Mouse (Mus musculus) right cerebral cortex, postnatal 25 days (tissue): ENCODE results near the gene Apobec3.
A peak's percentile ranks its signal among the peaks of the same experiment; 100 is the strongest.
"Not testable (repeated sequence)": the region's sequence is repeated elsewhere in the genome, so short reads cannot be mapped to it uniquely, and the experiment has no call there.

Experiments
- DNase-seq: peaks from one replicate; pipeline ENCODE4 v3.0.0; 2022

The Apobec3 gene

DNA sequence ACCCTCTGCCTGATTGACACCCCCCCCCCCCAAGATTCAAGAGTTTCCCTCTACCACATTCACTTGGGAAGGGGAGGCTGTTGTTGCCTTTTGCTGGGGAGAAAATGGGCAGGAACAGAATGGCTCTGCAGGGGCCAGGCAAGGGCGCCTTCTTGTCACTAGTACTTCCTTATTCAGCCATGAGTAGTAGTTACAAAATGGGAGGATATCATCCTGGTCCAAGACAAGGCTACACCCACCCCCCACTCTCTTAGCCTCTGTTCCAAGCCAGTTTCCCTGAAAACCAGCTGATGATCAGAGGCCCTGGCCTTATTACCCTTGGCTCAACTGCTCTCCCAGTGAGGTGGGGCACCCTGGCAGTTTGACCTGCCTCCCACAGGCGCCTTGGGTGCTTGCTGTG, 37.3 kb downstream of the Apobec3 start:
- no peak for DNase-seq

- DNase-seq, result no peak
Measured at GRCm38 (mm10) chr15:79929734-79930133, 38.3 kb downstream of the Apobec3 start.

DNA sequence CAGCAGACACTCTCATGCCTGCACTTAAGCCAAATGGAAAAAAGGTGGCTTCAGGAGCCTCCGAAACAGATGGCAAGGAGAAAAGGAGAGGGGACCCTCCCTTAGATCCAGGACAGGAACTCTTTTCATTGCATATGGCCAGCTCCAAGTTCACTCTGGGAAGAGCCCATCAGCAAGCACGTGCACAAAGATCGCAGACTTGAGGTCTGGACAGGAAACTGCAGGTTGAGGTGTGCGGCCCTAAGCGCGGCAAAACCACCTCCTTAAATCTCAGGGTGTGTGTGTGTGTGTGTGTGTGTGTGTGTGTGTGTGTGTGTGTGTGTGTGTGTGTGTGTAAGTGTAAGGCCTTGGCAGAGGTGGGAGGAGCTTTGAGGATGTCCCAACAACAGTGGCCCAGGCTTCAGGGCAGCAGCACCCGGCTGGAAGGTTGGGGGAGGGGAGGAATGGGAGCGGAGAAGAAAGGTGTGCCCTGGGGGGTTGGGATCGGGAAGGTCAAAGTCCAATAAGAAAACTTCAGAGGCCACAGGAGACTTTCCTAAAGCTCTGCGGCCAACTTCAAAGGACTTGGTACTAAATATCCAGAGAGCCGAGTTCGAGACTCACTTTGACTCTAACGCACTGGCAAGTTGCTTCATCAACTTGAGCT, 40.2 kb downstream of the Apobec3 start:
- DNase-seq, result no peak

GRCm38 (mm10) chr15:79932323-79932987, 41.0 kb downstream of the Apobec3 start:
- peak; percentile 91 for DNase-seq

GRCm38 (mm10) chr15:79933052-79933669, 41.7 kb downstream of the Apobec3 start:
- no peak for DNase-seq

DNA sequence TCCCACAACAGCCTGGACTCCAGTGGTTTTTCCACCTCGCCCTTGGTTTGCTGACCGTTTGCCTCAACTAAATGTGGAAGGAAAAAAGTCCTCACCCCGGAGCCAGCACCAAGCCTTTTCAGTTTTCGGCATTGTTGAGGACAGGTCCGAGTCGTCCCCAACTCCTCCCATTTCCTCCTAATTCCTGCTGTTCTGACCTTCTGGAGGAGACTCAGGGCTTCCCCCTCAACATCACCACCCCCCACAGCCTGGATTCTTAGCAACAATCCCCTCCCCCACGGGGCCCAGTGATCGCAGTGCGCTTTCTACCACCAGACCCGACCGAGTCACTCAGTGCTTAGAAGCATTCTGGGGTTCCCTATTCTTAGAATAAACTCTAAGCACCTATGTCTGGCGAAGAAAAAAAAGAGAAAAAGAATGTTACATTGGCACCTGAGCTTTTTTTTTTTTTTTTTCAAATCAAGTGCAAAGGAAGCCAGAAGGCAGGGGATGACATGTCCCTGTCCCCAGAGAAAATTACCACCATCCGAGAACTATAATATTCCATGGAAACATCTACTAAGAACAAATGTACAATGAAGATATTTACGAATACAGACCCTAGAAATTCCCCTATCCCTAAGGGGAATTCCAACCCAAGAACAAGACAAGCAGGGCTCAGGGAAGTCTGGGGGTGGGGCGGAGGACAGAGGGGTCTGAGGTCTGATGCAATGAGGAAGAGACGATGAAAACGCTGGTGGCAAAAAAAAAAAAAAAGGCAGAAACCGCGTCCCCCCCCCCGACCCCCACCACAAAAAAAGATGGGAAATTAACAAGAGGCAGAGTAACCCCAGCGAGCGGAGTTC, 42.4 kb downstream of the Apobec3 start:
- no peak for DNase-seq

- no peak for DNase-seq
Measured at GRCm38 (mm10) chr15:79934776-79935175, 43.3 kb downstream of the Apobec3 start.

- DNase-seq, result no peak
Measured at GRCm38 (mm10) chr15:79935654-79936373, 44.4 kb downstream of the Apobec3 start.

GRCm38 (mm10) chr15:79936374-79936751, 44.9 kb downstream of the Apobec3 start:
- no peak for DNase-seq

DNA sequence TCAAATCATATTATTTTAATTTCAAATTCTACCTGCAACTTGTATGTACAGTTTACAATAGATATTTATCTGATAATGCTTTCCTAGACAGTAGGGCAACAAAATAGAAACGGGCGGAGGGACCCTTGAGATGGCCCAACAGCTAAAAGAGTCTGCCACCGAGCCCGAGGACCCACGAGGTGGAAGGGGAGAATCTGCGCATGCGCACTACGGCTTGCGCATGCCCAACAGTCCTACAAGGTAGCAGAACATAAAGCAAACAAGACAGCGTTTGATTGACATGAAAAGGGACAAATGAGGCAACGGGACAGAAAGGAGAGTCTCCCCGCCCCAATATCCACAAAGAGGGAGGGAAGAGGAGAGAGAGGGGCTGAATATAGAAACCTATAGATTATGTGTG, 47.6 kb downstream of the Apobec3 start:
- DNase-seq, result no peak

GRCm38 (mm10) chr15:79939501-79939900, 48.0 kb downstream of the Apobec3 start:
- not testable (repeated sequence) for DNase-seq

DNA sequence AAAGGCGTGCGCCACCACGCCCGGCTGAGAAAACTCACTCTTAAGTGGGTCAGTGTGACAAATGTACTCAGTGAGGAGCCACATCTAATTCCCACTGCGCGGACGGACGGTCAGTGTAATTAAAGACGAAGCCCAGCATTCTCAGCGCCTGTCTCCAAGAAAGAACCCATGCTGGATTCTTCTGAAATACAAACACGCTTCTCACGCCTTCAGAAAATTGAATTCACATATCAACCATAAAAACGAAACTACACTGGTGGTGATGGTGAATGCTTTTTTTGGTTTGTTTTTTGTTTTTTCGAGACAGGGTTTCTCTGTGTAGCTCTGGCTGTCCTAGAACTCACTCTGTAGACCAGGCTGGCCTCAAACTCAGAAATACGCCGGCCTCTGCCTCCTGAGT, 48.5 kb downstream of the Apobec3 start:
- DNase-seq, result no peak

GRCm38 (mm10) chr15:79940932-79941331, 49.5 kb downstream of the Apobec3 start:
- no peak for DNase-seq

DNA sequence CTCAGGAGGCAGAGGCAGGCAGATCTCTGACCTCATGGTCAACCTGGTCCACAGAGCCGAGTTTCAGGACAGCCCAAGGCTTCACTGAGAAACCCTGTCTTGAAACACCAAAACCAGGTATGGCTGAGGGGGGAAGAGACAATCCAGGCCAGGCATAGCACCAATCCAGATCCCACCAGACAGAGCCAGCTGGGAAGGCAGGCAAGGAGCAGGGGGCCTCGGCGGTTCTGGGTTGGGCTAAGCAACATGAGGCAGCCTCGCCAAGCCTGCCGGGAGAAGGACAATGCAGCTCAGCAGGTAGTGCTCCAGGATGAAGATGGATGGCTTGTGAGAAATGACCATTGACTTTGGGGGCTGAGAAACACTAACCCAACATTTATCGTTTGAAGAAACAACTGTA, 51.1 kb downstream of the Apobec3 start:
- no peak for DNase-seq

DNA sequence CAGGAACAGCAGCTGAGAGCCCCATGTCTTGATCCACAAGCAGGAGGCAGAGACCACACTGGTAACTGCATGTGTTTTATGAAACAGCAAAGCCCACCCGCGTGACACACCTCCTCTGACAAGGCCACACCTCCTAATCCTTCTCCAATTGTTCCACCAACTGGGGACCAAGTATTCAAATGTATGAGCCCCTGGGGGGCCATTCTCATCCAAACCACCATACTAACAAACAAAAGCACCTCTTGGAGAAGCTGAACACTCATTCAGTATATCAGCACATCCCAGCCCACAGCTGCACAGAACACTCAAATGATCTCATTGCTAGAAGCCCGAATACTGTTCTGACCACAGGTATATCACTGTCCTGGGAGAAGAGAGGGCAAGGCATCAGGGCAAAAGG, 52.1 kb downstream of the Apobec3 start:
- no peak for DNase-seq

GRCm38 (mm10) chr15:79944948-79945347, 53.5 kb downstream of the Apobec3 start:
- no peak for DNase-seq

DNA sequence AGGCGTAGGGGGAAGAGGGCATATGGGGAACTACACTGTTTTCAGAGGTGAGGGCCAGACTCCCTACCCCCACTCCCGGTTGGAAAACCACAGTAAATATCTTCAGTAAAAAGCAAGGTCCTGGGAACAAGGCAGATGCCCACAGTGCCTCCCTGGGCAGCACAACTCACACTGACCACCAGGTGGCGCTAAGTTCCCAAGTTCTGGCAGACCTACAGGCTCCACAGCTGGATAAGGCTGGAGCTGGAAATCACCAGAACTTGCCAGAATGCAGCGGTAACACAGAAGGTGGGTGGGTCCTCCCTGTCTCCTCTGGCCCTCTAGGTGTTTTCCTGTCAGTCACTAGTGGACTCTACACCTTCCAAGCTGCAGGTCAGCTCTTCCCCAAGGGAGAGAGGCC, 54.6 kb downstream of the Apobec3 start:
- DNase-seq, result peak; percentile 84

DNA sequence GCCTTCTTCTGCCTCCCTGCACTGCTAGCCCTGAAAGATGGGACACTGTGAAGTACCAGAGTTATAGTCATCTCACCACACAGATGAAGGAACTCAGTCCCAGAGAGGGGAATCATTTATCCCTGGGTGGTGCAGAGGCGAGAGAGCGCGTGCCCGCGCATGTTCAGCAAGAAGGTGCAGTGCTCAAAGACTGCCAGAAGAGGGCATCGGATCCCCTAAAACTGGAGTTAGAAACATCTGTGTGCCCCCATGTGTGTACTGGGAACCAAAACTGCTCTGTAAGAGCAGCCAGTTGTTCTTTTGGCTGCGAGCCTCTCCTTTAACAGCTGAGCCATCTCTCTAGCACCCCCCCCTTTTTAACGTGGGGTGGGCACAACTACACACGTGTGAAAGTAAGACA, 55.3 kb downstream of the Apobec3 start:
- no peak for DNase-seq

- no peak for DNase-seq
Measured at GRCm38 (mm10) chr15:79947681-79948080, 56.2 kb downstream of the Apobec3 start.

- DNase-seq, result peak; percentile 59
Measured at GRCm38 (mm10) chr15:79950250-79951025, 59.0 kb downstream of the Apobec3 start.

GRCm38 (mm10) chr15:79951226-79951625, 59.8 kb downstream of the Apobec3 start:
- no peak for DNase-seq
